Comparison of ENCODE assay signal across 34 mouse cellular contexts in genomic region chr8:84273968-84274367, GRCm38 (mm10).
"Had no signal": no experiment of that assay in that cellular context is flagged by ENCODE, and none has a peak within 500 bp of the region (broad histone marks: within the 10 kb centered on the region; RNA-seq: fewer than 3 reads in every experiment).

No protein-coding gene starts in this region.

- H3K9me3 ChIP-seq: heart, embryonic 10.5 days; heart, embryonic 12.5 days; heart, embryonic 13.5 days; heart, embryonic 15.5 days; hindbrain, embryonic 10.5 days; hindbrain, embryonic 12.5 days; hindbrain, embryonic 13.5 days; hindbrain, embryonic 15.5 days; intestine, embryonic 15.5 days; kidney, embryonic 15.5 days had no signal

- H3K27ac ChIP-seq: heart, embryonic 10.5 days; heart, embryonic 13.5 days; heart, embryonic 15.5 days; hindbrain, embryonic 10.5 days; hindbrain, embryonic 12.5 days; hindbrain, embryonic 13.5 days; hindbrain, embryonic 14.5 days; hindbrain, embryonic 15.5 days; hindbrain, postnatal 0 days; intestine, embryonic 15.5 days; kidney, embryonic 15.5 days; kidney, postnatal 0 days; left cerebral cortex, adult 2 months had no signal

- DNase-seq: heart, postnatal 10 days; heart, postnatal 14 days; heart, postnatal 36 days; heart, postnatal 4 days; kidney, adult 11 months; kidney, adult 18-20 months; kidney, adult 2 months; kidney, adult 8-10 months; kidney, adult 9 months; kidney, postnatal 10 days; kidney, postnatal 14 days; kidney, postnatal 25 days; kidney, postnatal 36 days; kidney, postnatal 4 days; layer of hippocampus, adult 9-11 months had no signal

- H3K4me3 ChIP-seq: heart, embryonic 10.5 days; heart, embryonic 12.5 days; heart, embryonic 13.5 days; heart, embryonic 15.5 days; hindbrain, embryonic 10.5 days; hindbrain, embryonic 12.5 days; hindbrain, embryonic 13.5 days; hindbrain, embryonic 15.5 days; intestine, embryonic 15.5 days; kidney, embryonic 15.5 days; left cerebral cortex, adult 2 months had no signal

- H3K4me2 ChIP-seq: heart, embryonic 11.5 days; heart, embryonic 12.5 days; heart, embryonic 13.5 days; heart, embryonic 15.5 days; hindbrain, embryonic 12.5 days; hindbrain, embryonic 13.5 days; hindbrain, embryonic 14.5 days; hindbrain, embryonic 15.5 days; intestine, embryonic 15.5 days; kidney, embryonic 15.5 days had no signal

- H3K36me3 ChIP-seq: heart, embryonic 10.5 days; heart, embryonic 12.5 days; heart, embryonic 13.5 days; heart, embryonic 15.5 days; hindbrain, embryonic 10.5 days; hindbrain, embryonic 12.5 days; hindbrain, embryonic 13.5 days; hindbrain, embryonic 15.5 days; intestine, embryonic 15.5 days; kidney, embryonic 15.5 days had no signal

- H3K27me3 ChIP-seq: heart, embryonic 12.5 days; heart, embryonic 15.5 days; hindbrain, embryonic 12.5 days; hindbrain, embryonic 13.5 days; hindbrain, embryonic 15.5 days; intestine, embryonic 15.5 days; kidney, embryonic 15.5 days had no signal

- H3K9ac ChIP-seq: heart, embryonic 13.5 days; heart, embryonic 15.5 days; hindbrain, embryonic 12.5 days; hindbrain, embryonic 13.5 days; hindbrain, embryonic 14.5 days; hindbrain, embryonic 15.5 days; intestine, embryonic 15.5 days; kidney, embryonic 15.5 days had no signal

- ATAC-seq: hindbrain, embryonic 16.5 days; hindbrain, postnatal 0 days; inflammation-experienced regulatory T-cells, adult 6 months; intestine, embryonic 15.5 days; intestine, embryonic 16.5 days; intestine, postnatal 0 days had no signal
